Mouse (Mus musculus) liver, adult 2 months (tissue): ENCODE data around the gene Cldn4.

Source experiments
- CTCF ChIP-seq: fragments of 200-500 bp; IDR thresholded peaks from 2 replicates; pipeline ENCODE4 v1.5.1; 2011; ENCODE audit warnings: low read depth, low read length, control low read depth
- POLR2A ChIP-seq: fragments of 200-500 bp; IDR thresholded peaks from 2 replicates; pipeline ENCODE4 v1.6.1; 2011; ENCODE audit warnings: low read length, control low read depth; ENCODE audit not compliant: insufficient read depth; ENCODE audit errors: extremely low read depth

- TF ChIP-seq CTCF = no peak
- TF ChIP-seq POLR2A = no peak
Observed at GRCm38 (mm10) chr5:134970671-134971070, 23.9 kb upstream of the Cldn4 start.
